Comparison of ENCODE assay signal across 16 mouse cellular contexts in the genomic region with DNA sequence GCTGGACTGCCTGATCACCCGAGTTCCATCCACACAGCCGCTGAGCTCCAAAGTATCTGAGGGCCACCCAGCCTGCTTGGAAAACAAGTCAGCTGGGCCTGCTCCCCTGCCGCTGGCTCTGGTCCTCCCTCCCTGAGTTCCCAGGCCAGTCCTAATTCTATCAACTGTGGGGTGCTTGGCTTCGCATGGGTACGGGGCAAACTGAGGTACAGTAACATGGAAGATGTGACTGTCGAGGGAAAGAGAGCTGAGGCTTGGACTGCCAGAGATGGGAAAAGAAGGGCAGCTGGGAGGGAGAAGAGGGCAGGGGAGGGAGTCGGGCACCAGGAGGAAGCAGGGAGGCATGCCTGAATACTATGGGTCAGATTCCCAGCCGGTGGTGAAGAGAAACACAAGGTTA.
"Had no signal": no experiment of that assay in that cellular context is flagged by ENCODE, and none has a peak within 500 bp of the region (broad histone marks: within the 10 kb centered on the region; RNA-seq: fewer than 3 reads in every experiment).

No protein-coding gene starts in this region.

- H3K4me3 ChIP-seq: neural tube, embryonic 13.5 days; neural tube, embryonic 15.5 days; stomach, embryonic 15.5 days had no signal

- DNase-seq: retina, postnatal 1 day; right cerebral cortex, adult 18-20 months; right cerebral cortex, postnatal 14 days; right cerebral cortex, postnatal 25 days; right cerebral cortex, postnatal 4 days; spleen, adult 18-20 months; thymus, adult 18-20 months; thymus, adult 2 months; thymus, postnatal 14 days; thymus, postnatal 25 days; thymus, postnatal 36 days; thymus, postnatal 4 days had no signal

- H3K9me3 ChIP-seq: neural tube, embryonic 13.5 days; neural tube, embryonic 15.5 days; stomach, embryonic 15.5 days had no signal

- H3K4me1 ChIP-seq: neural tube, embryonic 13.5 days; neural tube, embryonic 15.5 days; stomach, embryonic 15.5 days had no signal

- H3K36me3 ChIP-seq: neural tube, embryonic 15.5 days had no signal

- H3K27ac ChIP-seq: neural tube, embryonic 13.5 days; neural tube, embryonic 15.5 days; stomach, embryonic 15.5 days; stomach, postnatal 0 days had no signal

- H3K27me3 ChIP-seq: neural tube, embryonic 13.5 days; neural tube, embryonic 15.5 days; stomach, embryonic 15.5 days had no signal
